Mouse (Mus musculus) c-Kit-negative CD71-positive TER-119-positive erythroid progenitor cells, embryonic 14.5 days (primary cell): Measurements from ENCODE around the gene Timmdc1.
A peak's percentile ranks its signal among the peaks of the same experiment; 100 is the strongest.

ENCODE experiments used
- DNase-seq: peaks from one replicate; pipeline ENCODE4 v3.0.0-alpha.2; 2013; ENCODE audit warnings: low read depth, low spot score

Gene Timmdc1

DNA sequence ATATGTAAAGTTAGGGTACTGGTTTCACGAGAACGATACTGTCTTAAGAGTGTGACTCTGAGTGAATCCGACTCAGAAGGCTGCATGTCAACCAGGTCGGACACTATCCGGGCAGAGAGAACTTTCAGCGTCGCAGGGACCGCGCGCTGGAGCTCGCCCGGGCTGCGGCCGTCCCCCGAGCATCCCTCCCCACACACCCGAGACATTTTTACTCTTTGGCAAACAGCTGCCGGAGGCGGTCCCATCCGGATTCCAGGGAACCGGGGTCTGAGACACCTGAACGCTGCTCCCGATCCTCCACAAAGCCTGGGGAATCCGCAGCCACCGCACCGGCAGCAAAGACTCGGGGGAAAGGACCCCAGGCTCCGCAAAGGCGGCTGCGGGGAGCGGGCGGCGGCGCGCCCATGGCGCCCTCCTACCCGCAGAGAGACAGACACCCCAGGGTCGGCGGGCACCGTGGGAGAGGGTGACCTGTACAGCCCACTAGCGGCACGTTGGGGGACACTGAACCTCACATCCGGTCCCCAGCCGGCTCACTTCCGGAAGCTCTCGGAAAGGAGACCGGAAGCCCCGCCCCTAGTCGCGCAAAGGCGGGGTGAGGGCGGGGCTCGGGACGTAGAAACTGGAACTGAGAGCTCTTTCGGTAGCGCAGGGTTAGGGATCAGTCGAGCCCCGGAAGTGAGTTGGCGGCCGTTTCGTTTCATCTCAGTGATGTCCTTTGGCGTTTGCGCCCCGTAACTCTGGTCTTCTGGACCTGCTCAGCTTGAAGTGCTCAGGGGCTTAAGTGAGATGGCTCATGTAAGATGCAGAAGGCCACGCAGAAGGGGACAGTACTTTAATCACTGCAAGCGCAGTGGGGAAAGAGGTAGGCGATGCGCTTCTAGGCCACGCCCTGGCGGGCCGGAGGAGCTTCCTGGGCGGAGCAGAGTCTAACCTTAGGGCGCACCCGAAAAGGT, at the start of gene Timmdc1:
Gene Timmdc1, minus strand, starts transcription at position 535 of the 956 bp plus-strand sequence.
- peak; percentile 94 for DNase-seq

DNA sequence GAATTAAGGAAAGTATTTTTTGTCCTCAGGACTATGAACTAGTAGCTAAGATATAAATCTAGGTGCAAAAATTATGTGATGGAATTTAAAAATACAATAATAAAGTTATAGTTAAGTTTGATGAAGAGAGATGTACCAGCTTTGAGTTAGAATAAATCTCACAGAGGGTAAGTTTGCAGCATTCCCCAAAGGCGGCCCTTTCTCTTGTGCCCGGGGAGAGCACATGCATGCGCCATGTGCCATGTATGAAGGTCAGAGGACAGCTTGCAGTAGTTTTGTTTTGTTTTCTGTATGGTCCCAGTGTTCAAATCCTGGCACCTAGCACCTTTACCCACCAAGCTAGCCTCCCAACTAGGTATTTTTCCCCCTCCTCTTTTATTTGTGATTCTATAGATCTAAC, 49.0 kb upstream of the Timmdc1 start:
- no peak for DNase-seq

DNA sequence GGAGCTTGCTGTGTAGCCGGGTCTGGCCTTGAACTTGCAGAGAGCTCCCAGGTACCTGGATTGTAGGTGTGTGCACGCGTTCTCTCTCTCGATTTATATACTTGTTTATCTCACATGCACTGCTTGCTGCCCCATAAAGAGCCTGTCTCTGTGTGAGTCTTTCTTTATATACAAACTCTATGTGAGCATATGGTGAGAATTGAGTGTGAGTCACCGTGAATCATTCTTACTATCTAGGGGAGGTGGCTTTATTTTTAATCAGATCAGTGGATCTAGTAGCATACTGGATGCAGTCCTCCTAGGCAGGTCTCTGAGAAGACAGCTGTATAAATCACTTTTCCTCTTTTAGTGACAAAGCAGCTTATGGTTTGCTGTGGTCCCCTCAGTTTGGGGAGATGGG, 45.7 kb upstream of the Timmdc1 start:
- no peak for DNase-seq

GRCm38 (mm10) chr16:38563516-38563915, 41.1 kb upstream of the Timmdc1 start:
- DNase-seq, result no peak

- no peak for DNase-seq
Observed at GRCm38 (mm10) chr16:38562968-38563327, 40.5 kb upstream of the Timmdc1 start.

DNA sequence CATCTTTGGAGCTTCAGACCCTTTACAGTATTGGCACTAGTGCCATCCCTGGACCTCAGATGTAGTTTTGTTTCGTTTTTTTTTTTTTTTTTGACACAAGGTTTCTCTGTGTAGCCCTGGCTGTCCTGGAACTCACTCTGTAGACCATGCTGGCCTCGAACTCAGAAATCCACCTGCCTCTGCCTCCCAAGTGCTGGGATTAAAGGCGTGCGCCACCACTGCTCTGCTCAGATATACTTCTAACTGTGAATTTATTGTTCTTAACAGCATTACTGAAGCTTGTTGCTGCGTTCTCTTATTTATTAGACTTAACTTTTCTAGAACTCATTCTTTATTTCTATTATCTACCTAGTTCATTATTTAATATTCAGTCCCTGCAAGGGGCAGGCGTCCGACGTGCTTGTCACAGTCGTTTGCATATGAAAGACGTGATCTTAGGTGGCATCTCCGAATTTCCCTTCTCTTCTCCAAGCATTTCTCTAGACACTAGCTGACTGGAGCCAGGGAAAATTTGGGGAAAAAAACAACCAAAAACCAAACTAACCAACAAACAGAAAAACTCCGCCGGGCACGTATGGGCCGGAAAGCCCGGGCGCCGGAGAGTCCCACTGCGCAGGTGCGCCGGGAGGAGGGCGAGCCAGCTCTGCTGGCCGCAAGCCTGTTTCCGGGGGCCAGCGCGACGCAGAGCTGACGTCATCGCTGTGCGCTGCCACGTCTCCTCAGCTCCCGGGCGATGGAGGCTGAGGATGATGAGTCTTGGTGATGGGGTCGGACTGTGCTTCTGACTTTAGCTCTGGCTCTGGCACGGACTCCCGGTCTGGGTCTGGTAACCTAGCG, 39.9 kb upstream of the Timmdc1 start:
- DNase-seq, result peak; percentile 90

GRCm38 (mm10) chr16:38558221-38558748, 35.8 kb upstream of the Timmdc1 start, which contains the start of gene Tmem39a:
Gene Tmem39a (plus strand): TSS chr16:38558698.
- no peak for DNase-seq

DNA sequence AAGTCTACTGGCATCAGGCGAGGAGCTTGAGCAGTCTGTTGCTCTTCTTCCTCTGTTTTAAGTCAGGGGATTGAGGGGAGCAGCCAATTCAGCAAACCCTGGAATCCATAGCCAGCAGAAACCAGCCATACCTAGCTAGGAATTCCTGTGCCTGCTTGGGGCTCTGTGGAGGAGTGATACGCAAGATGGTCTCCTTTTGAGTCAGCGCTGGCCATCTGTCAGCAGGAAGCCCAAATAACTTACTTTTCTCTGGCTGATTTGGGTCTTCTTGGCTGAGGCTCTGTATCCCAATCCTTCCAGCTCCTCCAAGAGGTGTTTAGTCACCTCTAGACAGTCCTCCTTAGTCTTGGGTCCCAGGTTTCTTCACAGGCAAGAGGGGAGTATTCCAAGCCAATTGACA, 33.5 kb upstream of the Timmdc1 start:
- DNase-seq, result no peak

DNA sequence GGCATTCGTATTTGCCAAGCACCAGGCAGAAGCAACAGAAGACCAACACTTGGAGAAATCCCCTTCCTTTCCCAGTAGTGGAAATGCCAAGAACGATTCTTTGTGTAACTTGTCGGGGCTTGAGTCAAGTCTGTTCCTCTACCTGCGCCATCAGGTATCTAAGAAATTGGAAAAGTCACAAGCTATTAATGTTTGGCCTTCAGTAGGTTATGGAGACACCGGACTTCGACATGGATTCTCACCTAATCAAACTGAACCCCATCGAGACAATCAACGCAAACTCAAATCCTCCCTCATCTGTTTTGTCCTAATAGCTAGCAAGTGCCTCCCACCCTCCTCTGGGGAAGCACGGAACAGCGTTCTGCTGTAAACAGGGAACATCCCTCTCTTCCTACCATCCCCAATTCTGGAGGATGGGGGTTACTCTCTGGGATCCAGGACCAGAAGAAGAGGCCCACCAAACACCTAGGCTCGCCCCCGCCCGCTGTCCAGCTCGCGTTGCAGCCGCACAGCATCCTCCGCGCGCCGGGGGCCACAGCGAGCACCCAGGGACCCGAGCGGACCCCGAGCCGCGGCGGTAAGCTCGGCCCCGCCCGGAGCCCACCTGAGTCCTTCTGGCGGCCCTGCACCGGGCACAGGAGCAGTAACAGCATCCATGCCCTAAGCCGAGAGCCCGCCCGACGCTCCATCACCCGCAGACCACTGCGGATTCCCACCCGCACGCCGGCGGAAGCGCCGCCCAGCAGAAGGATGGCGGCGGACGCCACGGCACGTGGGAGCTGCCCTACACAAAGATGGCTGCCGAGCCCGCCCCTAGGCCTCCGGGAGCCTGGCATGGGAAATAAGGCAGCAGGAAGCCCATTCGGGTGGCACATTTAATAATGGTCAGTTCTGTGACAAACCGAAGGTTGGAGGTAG, 27.3 kb upstream of the Timmdc1 start, which contains the start of gene Poglut1:
Gene Poglut1, minus strand, starts transcription at position 780 of the 918 bp plus-strand sequence.
- DNase-seq, result no peak

DNA sequence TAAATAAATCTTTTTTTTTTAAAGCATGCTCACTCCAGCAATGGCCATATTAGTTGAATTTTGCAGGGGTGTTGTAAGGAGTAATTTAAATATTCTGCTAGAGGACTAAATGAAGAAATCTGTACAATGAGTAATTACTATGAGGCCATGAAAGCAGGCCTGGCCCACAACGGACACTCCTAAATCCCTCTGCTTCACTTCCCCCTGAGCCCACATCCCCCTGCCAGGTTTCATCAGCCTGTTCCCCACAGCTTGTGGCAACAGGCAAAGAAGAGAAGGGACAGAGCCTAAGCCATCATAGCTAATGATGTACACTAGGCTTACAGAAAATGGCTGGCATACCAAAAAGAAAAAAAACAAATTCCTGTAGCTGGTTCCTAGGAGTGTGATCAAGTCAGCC, 25.5 kb upstream of the Timmdc1 start:
- no peak for DNase-seq

- DNase-seq, result no peak
Observed at GRCm38 (mm10) chr16:38538716-38539380, 16.4 kb upstream of the Timmdc1 start.

DNA sequence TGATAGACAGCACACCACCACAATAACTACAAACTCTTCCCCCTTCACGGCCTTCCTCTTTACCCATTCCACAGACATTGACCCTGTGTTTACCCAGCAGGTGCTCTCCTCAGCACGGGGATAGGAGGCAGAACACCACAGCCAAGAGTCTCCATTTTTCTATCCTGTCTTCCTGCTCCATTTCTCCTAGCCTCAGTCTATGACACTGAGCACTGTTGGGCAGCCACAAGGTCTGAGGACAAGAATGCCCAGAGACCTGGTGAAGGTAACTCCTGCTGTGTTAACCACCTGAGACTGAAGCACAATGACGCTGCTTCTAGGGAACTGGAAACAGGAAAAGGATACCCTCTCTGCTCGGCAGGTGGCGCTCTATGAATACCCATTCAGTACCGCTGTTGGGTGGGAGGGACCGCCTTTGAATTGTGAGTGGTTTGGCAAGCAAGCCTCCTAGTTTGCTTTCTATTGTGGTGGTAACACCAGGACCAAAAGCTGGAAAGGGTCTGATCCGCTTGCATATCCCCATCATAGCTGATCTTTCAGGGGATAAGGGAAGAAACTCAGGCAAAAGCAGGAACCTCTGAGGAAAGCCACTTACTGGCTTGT, 14.2 kb upstream of the Timmdc1 start:
- peak; percentile 60 for DNase-seq

GRCm38 (mm10) chr16:38526264-38526663, 3.8 kb upstream of the Timmdc1 start:
- DNase-seq, result peak; percentile 24

DNA sequence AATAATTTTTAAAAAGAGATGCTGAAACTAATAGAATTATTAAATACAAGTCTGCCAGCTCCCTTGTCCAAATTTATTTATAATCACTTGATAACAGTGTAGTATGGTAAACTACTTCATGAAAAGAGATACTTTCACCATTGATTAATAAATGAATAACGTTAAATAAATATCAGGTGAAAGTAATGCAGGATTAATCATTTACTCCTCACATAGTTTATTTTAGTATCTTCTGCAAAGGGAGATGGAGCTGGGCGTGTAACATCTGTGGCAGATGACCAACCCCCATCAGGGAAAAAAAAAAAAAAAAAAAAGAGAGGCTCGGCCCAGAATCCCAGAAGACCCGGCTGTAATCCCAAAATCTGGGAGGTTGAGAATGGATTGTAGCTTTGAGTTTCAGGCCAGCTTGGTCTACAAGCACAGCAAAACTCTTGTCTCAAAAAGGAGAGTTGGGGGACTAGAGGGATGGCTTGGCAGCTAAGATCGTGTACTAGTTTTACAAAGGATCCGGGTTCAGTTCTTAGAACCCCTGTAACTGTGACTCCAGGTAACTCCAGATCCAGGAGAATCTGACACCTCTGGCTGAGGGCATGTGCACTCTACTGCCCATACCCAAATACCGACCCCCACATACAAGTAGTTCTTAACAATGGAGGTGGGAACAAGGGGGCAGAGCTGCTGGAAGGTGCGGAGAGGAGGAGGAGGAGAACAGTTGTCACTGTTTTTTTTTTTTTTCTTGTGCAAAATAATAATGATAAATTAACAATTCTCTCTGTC, 1.1 kb downstream of the Timmdc1 start:
- no peak for DNase-seq

DNA sequence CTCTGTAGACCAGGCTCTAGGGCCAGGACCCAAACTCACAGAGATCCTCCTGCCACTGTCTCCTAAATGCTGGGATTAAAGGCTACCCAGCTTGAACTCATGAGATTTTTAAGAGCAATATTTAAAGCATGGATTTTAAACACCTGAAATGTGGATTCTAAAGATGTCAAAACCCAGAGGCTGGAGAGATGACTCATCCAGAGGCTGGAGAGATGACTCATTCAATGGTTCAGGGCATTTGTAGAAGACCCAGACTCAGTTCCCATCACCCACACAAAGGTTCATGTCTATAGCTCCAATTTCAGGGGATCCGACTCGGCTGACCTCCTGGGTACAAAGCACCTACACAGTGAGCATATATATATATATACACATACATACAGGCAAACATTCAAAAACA, 3.3 kb downstream of the Timmdc1 start:
- DNase-seq, result no peak

DNA sequence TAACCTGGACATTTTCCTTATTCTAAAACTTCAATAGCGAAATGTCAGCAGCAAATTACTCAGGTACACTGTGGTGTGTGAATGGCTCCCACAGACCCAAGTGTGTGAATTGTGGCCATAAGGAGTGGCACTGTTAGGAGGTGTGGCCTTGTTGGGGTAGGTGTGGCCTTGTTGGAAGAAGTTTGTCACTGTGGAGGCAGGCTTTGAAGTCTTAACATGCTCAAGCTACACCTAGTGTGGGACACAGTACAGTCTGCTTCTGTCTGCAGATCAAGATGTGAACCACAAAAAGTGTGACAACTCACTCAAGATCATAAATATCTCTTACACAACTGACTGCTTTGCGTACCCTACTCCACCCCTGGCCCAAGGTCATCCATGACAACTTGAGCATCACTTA, 11.6 kb downstream of the Timmdc1 start:
- no peak for DNase-seq

DNA sequence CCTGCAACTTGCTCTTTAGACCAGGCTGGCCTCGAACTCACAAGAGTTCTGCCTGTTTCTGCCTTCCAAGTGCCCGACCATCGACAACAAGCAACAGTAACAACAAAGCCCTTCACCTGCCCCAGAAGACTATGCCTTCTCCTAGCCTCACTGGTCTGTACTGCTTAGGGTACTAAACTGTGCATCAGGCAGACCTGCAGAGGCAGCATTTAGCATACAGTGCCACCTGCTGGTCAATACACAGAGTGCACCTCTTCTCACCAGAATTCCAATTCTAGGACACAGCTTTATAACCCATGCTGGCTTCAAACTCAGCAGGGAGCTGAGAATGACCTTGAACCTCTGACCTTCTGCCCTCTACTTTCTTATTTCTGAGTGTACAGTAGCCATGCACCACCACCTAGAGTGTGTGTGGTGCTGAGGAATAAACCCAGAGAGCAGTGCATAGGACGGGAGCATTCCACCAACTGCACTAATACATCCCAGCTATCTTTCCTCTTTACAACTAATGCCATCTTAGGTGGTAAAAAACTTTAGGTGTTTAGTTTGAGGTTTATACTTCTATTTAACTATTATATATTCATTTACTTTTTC, 16.3 kb downstream of the Timmdc1 start:
- DNase-seq, result peak; percentile 49

DNA sequence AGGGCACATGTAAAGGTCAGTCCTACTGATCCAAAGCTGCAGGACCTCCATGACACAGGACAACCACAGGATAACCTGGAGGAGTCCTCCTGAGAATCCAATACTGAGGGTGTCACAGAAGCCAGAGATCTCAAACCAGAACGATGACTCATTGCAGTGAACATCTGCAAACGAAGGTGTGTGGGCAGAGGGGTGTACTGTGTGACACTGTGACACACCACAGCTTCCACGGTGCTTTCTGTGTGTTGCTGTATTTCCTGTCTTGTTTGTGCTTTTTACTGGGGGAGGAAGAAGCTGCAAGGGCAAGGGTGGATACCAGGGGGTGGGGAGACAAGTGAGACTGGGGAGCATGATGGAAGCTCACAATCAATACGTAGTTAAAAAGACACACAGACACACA, 18.9 kb downstream of the Timmdc1 start:
- DNase-seq, result no peak

DNA sequence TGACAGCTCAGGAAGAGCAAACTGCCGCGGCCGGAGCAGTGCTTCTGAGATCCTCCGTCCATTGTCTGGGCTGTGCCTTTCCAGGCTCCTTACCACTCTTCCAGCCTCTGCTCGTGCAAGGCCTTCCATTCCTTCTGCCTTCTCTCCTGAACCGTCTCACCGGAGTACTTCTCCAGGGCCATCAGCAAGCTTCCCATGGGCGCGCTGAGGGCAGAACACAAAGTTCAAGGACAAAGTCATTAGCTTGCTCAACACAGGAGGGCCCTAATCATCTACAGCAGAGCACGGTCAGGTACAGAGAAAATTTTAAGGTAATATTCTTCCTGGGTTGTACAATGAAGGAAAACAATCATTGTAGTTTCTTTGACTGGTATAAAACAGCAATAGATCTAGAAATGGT, 20.0 kb downstream of the Timmdc1 start:
- DNase-seq, result no peak
